Mouse (Mus musculus) layer of hippocampus, adult 2 months (tissue): ENCODE measurements at regions not wholly inside any gene's neighbourhood (a gene's known extent, or its start where the extent isn't known, plus 50 kb on each side); places are given as distances from the start of the nearest gene placed in this dataset.

Experiments used
- DNase-seq, 2 experiments: peaks; one replicate each; pipeline ENCODE4 v3.0.0; 2022; ENCODE audit warnings: low spot score in 2 of 2
- H3K27ac ChIP-seq: fragments of 200-600 bp; 2 replicates; pipeline ENCODE4 v1.8.1; 2022
- H3K4me3 ChIP-seq: fragments of 200-600 bp; 2 replicates; pipeline ENCODE4 v1.8.1; 2022; ENCODE audit warnings: mild to moderate bottlenecking
- CTCF ChIP-seq: fragments of 200-600 bp; conservative IDR thresholded peaks from 2 replicates; pipeline ENCODE4 v1.8.1; 2022; ENCODE audit warnings: antibody characterized with exemption, mild to moderate bottlenecking, moderate library complexity

- DNase-seq: no peak
- no peak overlapping the region for H3K4me3 ChIP-seq
- no peak for TF ChIP-seq CTCF
- no peak overlapping the region for H3K27ac ChIP-seq
Measured at GRCm38 (mm10) chr8:10719411-10719810, 288.8 kb downstream of the Irs2 start.

- H3K27ac ChIP-seq: no peak overlapping the region
- DNase-seq: no peak
- H3K4me3 ChIP-seq: no peak overlapping the region
- TF ChIP-seq CTCF: no peak
Measured at GRCm38 (mm10) chr8:10717297-10717696, 291.0 kb downstream of the Irs2 start.

- no peak overlapping the region for H3K4me3 ChIP-seq
- TF ChIP-seq CTCF: no peak
- no peak overlapping the region for H3K27ac ChIP-seq
- no peak for DNase-seq
Measured at GRCm38 (mm10) chr8:10716161-10716560, 292.1 kb downstream of the Irs2 start.

- no peak for DNase-seq
- no peak for TF ChIP-seq CTCF
Measured at GRCm38 (mm10) chr8:10713515-10714042, 294.7 kb downstream of the Irs2 start.

GRCm38 (mm10) chr8:10712118-10712689 lies 296.1 kb downstream of the Irs2 start:
- Histone ChIP-seq H3K4me3 (no peak overlapping the region), H3K27ac (no peak overlapping the region)
- DNase-seq: no peak
- no peak for TF ChIP-seq CTCF

More at GRCm38 (mm10) chr8:10713515-10714042, 294.7 kb downstream of the Irs2 start:
- no peak overlapping the region for H3K4me3 ChIP-seq
- H3K27ac ChIP-seq: no peak overlapping the region

- no peak for TF ChIP-seq CTCF
- DNase-seq: no peak
- no peak overlapping the region for H3K27ac ChIP-seq
Measured at GRCm38 (mm10) chr8:10711474-10711873, 296.8 kb downstream of the Irs2 start.

GRCm38 (mm10) chr8:10708509-10708908 lies 299.7 kb downstream of the Irs2 start:
- no peak for DNase-seq
- no peak for TF ChIP-seq CTCF
- Histone ChIP-seq H3K4me3 (no peak overlapping the region), H3K27ac (no peak overlapping the region)

More at GRCm38 (mm10) chr8:10711474-10711873, 296.8 kb downstream of the Irs2 start:
- no peak overlapping the region for H3K4me3 ChIP-seq

GRCm38 (mm10) chr8:10707122-10707521 lies 301.1 kb downstream of the Irs2 start:
- H3K27ac ChIP-seq: no peak overlapping the region
- H3K4me3 ChIP-seq: no peak overlapping the region
- no peak for DNase-seq
- no peak for TF ChIP-seq CTCF

GRCm38 (mm10) chr8:10705909-10706308 lies 302.3 kb downstream of the Irs2 start:
- no peak for DNase-seq
- H3K4me3 ChIP-seq: no peak overlapping the region

GRCm38 (mm10) chr8:10702755-10703154 lies 305.5 kb downstream of the Irs2 start:
- TF ChIP-seq CTCF: no peak
- Histone ChIP-seq H3K4me3 (no peak overlapping the region), H3K27ac (no peak overlapping the region)
- no peak for DNase-seq

More at GRCm38 (mm10) chr8:10705909-10706308, 302.3 kb downstream of the Irs2 start:
- no peak overlapping the region for H3K27ac ChIP-seq
- no peak for TF ChIP-seq CTCF

GRCm38 (mm10) chr8:10702248-10702647 lies 306.0 kb downstream of the Irs2 start:
- no peak for DNase-seq
- no peak overlapping the region for H3K4me3 ChIP-seq
- H3K27ac ChIP-seq: no peak overlapping the region
- no peak for TF ChIP-seq CTCF

- DNase-seq: no peak
- no peak overlapping the region for H3K4me3 ChIP-seq
- TF ChIP-seq CTCF: no peak
- no peak overlapping the region for H3K27ac ChIP-seq
Measured at GRCm38 (mm10) chr8:10701648-10702061, 306.6 kb downstream of the Irs2 start.

GRCm38 (mm10) chr8:10701226-10701625 lies 307.0 kb downstream of the Irs2 start:
- DNase-seq: no peak
- no peak for TF ChIP-seq CTCF
- Histone ChIP-seq H3K4me3 (no peak overlapping the region), H3K27ac (no peak overlapping the region)

- Histone ChIP-seq H3K4me3 (no peak overlapping the region), H3K27ac (no peak overlapping the region; the same call in 1 of the 2 replicates)
- TF ChIP-seq CTCF: no peak
- DNase-seq: no peak
Measured at GRCm38 (mm10) chr8:10699669-10700068, 308.6 kb downstream of the Irs2 start.
